In the genomic region with DNA sequence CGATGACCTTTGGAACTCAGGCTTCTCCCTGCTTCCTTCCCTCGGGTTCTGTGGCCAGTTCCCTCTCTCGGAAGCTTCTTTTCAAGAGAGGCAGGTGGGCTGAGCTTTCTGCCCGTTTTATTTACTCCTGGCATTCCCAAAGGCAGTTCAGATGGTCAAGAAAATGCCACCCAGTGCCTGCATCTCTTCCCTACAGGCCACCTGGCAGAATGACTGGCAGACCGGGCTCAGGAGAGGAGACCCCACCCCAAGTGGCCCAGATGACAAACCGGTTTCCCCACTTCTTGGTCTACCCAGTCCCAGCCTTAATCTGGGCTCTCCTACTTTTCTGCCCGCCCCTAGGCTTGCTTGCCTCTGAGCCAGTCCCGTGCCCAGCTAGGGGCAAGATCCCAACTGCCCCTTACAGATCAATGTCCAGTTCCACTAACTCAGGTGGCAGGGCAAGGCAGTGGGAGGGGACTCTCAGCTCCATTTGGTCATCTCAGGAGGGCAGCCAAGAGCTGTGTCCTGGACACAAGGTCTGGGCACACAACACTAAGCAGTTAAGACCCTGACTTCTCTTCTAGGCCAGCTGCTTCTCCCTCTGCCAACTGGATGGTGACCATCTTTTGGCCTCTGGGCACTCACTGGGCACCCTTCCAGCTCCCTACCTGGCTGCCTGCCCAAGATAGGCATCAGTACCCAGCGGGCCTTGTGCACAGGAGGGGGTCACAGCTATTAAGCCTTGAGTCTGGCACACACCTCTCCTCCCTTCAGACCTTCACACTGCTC, we compare ENCODE assay signal across 8 mouse cellular contexts. TPM values are rescaled to one million over a fixed set of nuclear protein-coding genes. Genes with fewer than 3 reads are reported as not detected.
DNase-seq lines count a peak whose midpoint lies in the region; ATAC-seq and TF ChIP-seq lines count a peak whose summit lies in the region.

A gene (minus strand): TSS at position 51 of the 771 bp plus-strand sequence.

- ATAC-seq in lung, embryonic 14.5 days (ENCODE audit: insufficient read depth): peak; percentile 38; the same call in 1 of the 2 replicates

- H3K9me3 ChIP-seq in erythroblast, embryonic 14.5 days (ENCODE audit: control insufficient read depth, low read length): no peaks in the 10 kb centered on the region
- no peaks in the 10 kb centered on the region for H3K9me3 ChIP-seq in lung, embryonic 14.5 days (ENCODE audit: low read depth, low read length)

- no peaks in the 10 kb centered on the region for H3K36me3 ChIP-seq in C2C12 (ENCODE audit: control insufficient read depth, insufficient read depth)
- no peaks in the 10 kb centered on the region for H3K36me3 ChIP-seq in erythroblast, embryonic 14.5 days (ENCODE audit: control insufficient read depth)
- H3K36me3 ChIP-seq in lung, embryonic 14.5 days (ENCODE audit: insufficient read depth): no peaks in the 10 kb centered on the region

- peak within 1 kb of the TSS; percentile 97 for H3K27ac ChIP-seq in layer of hippocampus, adult 2 months
- peak within 1 kb of the TSS; percentile 54 for H3K27ac ChIP-seq in lung, embryonic 14.5 days (ENCODE audit: low read depth)

- H3K79me2 ChIP-seq in C2C12 (ENCODE audit: control insufficient read depth, insufficient read depth): no peaks in the 10 kb centered on the region

- intact Hi-C loops in heart, postnatal 36 days (cut with DNase I): no loop called here

- H3K9ac ChIP-seq in lung, embryonic 14.5 days: peak within 1 kb of the TSS; percentile 60

- no peaks in the 10 kb centered on the region for H3K79me3 ChIP-seq in C2C12 (ENCODE audit: low read depth)

- peaks cover 82% of the 10 kb centered on the region for H3K27me3 ChIP-seq in C2C12 (ENCODE audit: control insufficient read depth, insufficient read depth, insufficient read length)
- peaks cover 67% of the 10 kb centered on the region for H3K27me3 ChIP-seq in erythroblast, embryonic 14.5 days (ENCODE audit: control insufficient read depth)
- H3K27me3 ChIP-seq in lung, embryonic 14.5 days (ENCODE audit: insufficient read depth, low read length): peaks cover 49% of the 10 kb centered on the region

- TF ChIP-seq CTCF in C2C12 (IDR thresholded peaks at IDR 0.05; ENCODE audit: control insufficient read depth, insufficient read depth, insufficient read length): no peak
- no peak for TF ChIP-seq CTCF in layer of hippocampus, adult 2 months (conservative IDR thresholded peaks at IDR 0.05)
- TF ChIP-seq CTCF in lung, embryonic 14.5 days (IDR thresholded peaks at IDR 0.05; ENCODE audit: low read depth): no peak

- WGBS in lung, embryonic 14.5 days: 21% methylated on average over 9 of the region's 9 CpGs

- H3K4me3 ChIP-seq in C2C12 (ENCODE audit: insufficient read depth, poor library complexity, severe bottlenecking): no peak within 1 kb of the TSS
- peak within 1 kb of the TSS; percentile 35 for H3K4me3 ChIP-seq in erythroblast, embryonic 14.5 days (replicated peaks)
- H3K4me3 ChIP-seq in layer of hippocampus, adult 2 months: peak within 1 kb of the TSS; percentile 59
- H3K4me3 ChIP-seq in lung, embryonic 14.5 days (ENCODE audit: low read depth, low read length): peak within 1 kb of the TSS; percentile 60

- peak within 1 kb of the TSS; percentile 38 for H3ac ChIP-seq in C2C12 (ENCODE audit: control insufficient read depth, insufficient read length, low read depth)

- peak; percentile 97 for DNase-seq in adrenal gland, postnatal 10 days
- DNase-seq in heart, postnatal 36 days: peak; percentile 41 to 58
- peak in 1 of 2 experiments; percentile 68 for DNase-seq in layer of hippocampus, adult 2 months (ENCODE audit: low spot score in 2 of 2)
- DNase-seq in lung, embryonic 14.5 days: peak; percentile 73
- DNase-seq in skeletal muscle tissue, adult 2 months (ENCODE audit: low read depth, low spot score): peak; percentile 63
- DNase-seq in embryo, embryonic 10 days (ENCODE audit: low spot score): no peak

- peaks cover 8% of the 10 kb centered on the region for H3K4me1 ChIP-seq in erythroblast, embryonic 14.5 days (ENCODE audit: control insufficient read depth)
- 0 out of 2 replicates have a peak, but pooled peaks cover 3% of the 10 kb centered on the region for H3K4me1 ChIP-seq in lung, embryonic 14.5 days (ENCODE audit: insufficient read depth)

- peak within 1 kb of the TSS; percentile 98 for H3K4me2 ChIP-seq in lung, embryonic 14.5 days

TF ChIP-seq in C2C12, 6 proteins besides CTCF, POLR2A, EP300 and RAD21:
- TF ChIP-seq USF1 (IDR thresholded peaks at IDR 0.05; ENCODE audit: low read depth) (no peak), MAX (IDR thresholded peaks at IDR 0.05) (no peak), FOSL1 (IDR thresholded peaks at IDR 0.05; ENCODE audit: insufficient read depth, low read length, poor library complexity, severe bottlenecking) (no peak), MYOG (IDR thresholded peaks at IDR 0.05; ENCODE audit: control insufficient read depth, extremely low read depth, insufficient read length) (no peak), MYOD1 (IDR thresholded peaks at IDR 0.05; ENCODE audit: control insufficient read depth, insufficient read length, low read depth) (no peak), CEBPB (IDR thresholded peaks at IDR 0.05; ENCODE audit: low read depth) (no peak)

RNA-seq across cellular contexts. Expression of the gene that starts here (rescaled TPM):
- 0.01 TPM for polyA plus RNA-seq in C2C12 (2012; fragmentation: generic; extraction: Trizol)
- 10 to 100 TPM in 1 of 2 experiments, 1 to 10 TPM in 1; 7.1 to 10.1 TPM for total RNA-seq in adrenal gland, postnatal 10 days (2021)
- not detected in 2 replicates for polyA plus RNA-seq in erythroblast, embryonic 14.5 days (2012)
- under 1 TPM; 0.08 to 0.16 TPM for total RNA-seq in heart, postnatal 36 days (2021)
- 100 to 1,000 TPM; 226 to 232 TPM for total RNA-seq in layer of hippocampus, adult 2 months (2021)
- polyA plus RNA-seq in lung, embryonic 14.5 days (2014; fragmentation: Nextera tagmentation; extraction: Ambion mirVana): 0.68 and 0.70 TPM in 2 replicates

Comparison
In these comparisons a context has a peak if more than half of its experiments do, and no peak if none do; other contexts are left out.
1. RNA of the gene that starts here (total RNA-seq): 226 to 232 TPM in layer of hippocampus, adult 2 months; 7.1 to 10.1 TPM in adrenal gland, postnatal 10 days and 0.08 to 0.16 TPM in heart, postnatal 36 days; every median in the first group is over 10 times any median in the second.
2. Peak in DNase-seq in heart, postnatal 36 days; RNA of the gene not detected or under 1 TPM.
3. Peak in DNase-seq, ATAC-seq, H3K4me3 ChIP-seq, H3K27ac ChIP-seq, H3K9ac ChIP-seq and H3K4me2 ChIP-seq in lung, embryonic 14.5 days; RNA of the gene not detected or under 1 TPM.